Mouse (Mus musculus): ENCODE measurements around the gene Klhl22. TPM values are rescaled to one million over a fixed set of nuclear protein-coding genes. Genes with fewer than 3 reads are reported as not detected.

Klhl22 gene
- total and polyA plus RNA-seq, 3 experiments = not detected

- TF ChIP-seq RCOR1 (conservative IDR thresholded peaks at IDR 0.05; ENCODE audit: low read depth, low read length) (no peak), MAZ (IDR thresholded peaks at IDR 0.05; ENCODE audit: low read depth, low read length) (no peak), SIN3A (IDR thresholded peaks at IDR 0.05; ENCODE audit: low read length) (no peak), NELFE (IDR thresholded peaks at IDR 0.05; ENCODE audit: low read depth, low read length) (no peak), CHD2 (IDR thresholded peaks at IDR 0.05; ENCODE audit: low read length) (no peak), ZMIZ1 (IDR thresholded peaks at IDR 0.05; ENCODE audit: low read depth, low read length) (no peak), TBP (conservative IDR thresholded peaks at IDR 0.05; ENCODE audit: low read depth, low read length) (no peak), TCF12 (IDR thresholded peaks at IDR 0.05; ENCODE audit: low read depth, low read length) (no peak), POLR2AphosphoS2 (IDR thresholded peaks at IDR 0.05; ENCODE audit: low read depth, low read length) (no peak), JUND (conservative IDR thresholded peaks at IDR 0.05; ENCODE audit: low read depth, low read length) (no peak), MAX (IDR thresholded peaks at IDR 0.05; ENCODE audit: low read length) (no peak), USF2 (conservative IDR thresholded peaks at IDR 0.05; ENCODE audit: low read depth, low read length) (no peak), UBTF (IDR thresholded peaks at IDR 0.05; ENCODE audit: low read depth, low read length) (no peak), CHD1 (IDR thresholded peaks at IDR 0.05; ENCODE audit: low read depth, low read length) (no peak), ETS1 (conservative IDR thresholded peaks at IDR 0.05; ENCODE audit: low read depth, low read length) (no peak), RAD21 (IDR thresholded peaks at IDR 0.05; ENCODE audit: low read depth, low read length) (no peak), HCFC1 (IDR thresholded peaks at IDR 0.05; ENCODE audit: low read depth, low read length) (no peak), BHLHE40 (IDR thresholded peaks at IDR 0.05; ENCODE audit: low read depth, low read length) (no peak), NRF1 (IDR thresholded peaks at IDR 0.05; ENCODE audit: low read depth, low read length) (no peak), MYC (IDR thresholded peaks at IDR 0.05; ENCODE audit: low read depth, low read length) (no peak)
- in situ Hi-C loops (cut with MboI; ENCODE audit: low pct_ligation_motif_present, low pct_unique_long_range_greater_than_20kb, low sequenced_read_pairs) = no loop called here
- DNase-seq (ENCODE audit: extremely low read depth) = no peak
- H3K4me1 ChIP-seq (ENCODE audit: control insufficient read depth in 1 of 2, insufficient read depth in 2 of 2) = no peaks in the 10 kb centered on the region
- H3K27me3 ChIP-seq (replicated peaks) = peaks cover 9% of the 10 kb centered on the region
- dilution Hi-C loops (cut with MboI; ENCODE audit: extremely low pct_ligation_motif_present, extremely low pct_unique_long_range_greater_than_20kb, low sequenced_read_pairs) = no loop called here
- no peaks in the 10 kb centered on the region for H3K36me3 ChIP-seq (replicated peaks in 1 of 2; ENCODE audit: control insufficient read depth in 1 of 2, insufficient read depth in 1 of 2, low read length in 1 of 2)
- no peaks in the 10 kb centered on the region for H3K79me2 ChIP-seq (replicated peaks; ENCODE audit: control insufficient read depth, extremely low read depth, insufficient read depth, poor library complexity, severe bottlenecking)
- H3K4me2 ChIP-seq (ENCODE audit: insufficient read depth, low read depth, poor library complexity, severe bottlenecking) = no peak overlapping the region
- peaks cover 11% of the 10 kb centered on the region for H3K9me3 ChIP-seq (replicated peaks; ENCODE audit: low read length)
- no peak overlapping the region for H3K9ac ChIP-seq (ENCODE audit: insufficient read depth, low read depth)
- H3K27ac ChIP-seq (ENCODE audit: insufficient read depth, low read depth) = no peak overlapping the region
- no peak overlapping the region for H3K4me3 ChIP-seq (replicated peaks in 1 of 3; ENCODE audit: low read depth in 2 of 3, low read length in 2 of 3, poor library complexity in 1 of 3)
Observed at GRCm38 (mm10) chr16:17761074-17761473, 1.7 kb downstream of the Klhl22 start.

GRCm38 (mm10) chr16:17764108-17764511 lies 4.7 kb downstream of the Klhl22 start:
- TF ChIP-seq ETS1 (conservative IDR thresholded peaks at IDR 0.05; ENCODE audit: low read depth, low read length) = no peak
- no peak for TF ChIP-seq MAFK (IDR thresholded peaks at IDR 0.05; ENCODE audit: insufficient replicate concordance, low read length)
- TF ChIP-seq MAX (IDR thresholded peaks at IDR 0.05; ENCODE audit: low read length) = no peak
- no peak for TF ChIP-seq SMC3 (IDR thresholded peaks at IDR 0.05; ENCODE audit: low read depth, low read length)
- TF ChIP-seq CTCF (conservative IDR thresholded peaks at IDR 0.05 in 1 of 2, IDR thresholded peaks at IDR 0.05 in 1 of 2; ENCODE audit: low read depth in 2 of 2, low read length in 2 of 2) = no peak
- no peak for TF ChIP-seq USF2 (conservative IDR thresholded peaks at IDR 0.05; ENCODE audit: low read depth, low read length)
- TF ChIP-seq KAT2A (IDR thresholded peaks at IDR 0.05; ENCODE audit: insufficient replicate concordance, low read length) = no peak
- no peak for TF ChIP-seq MXI1 (IDR thresholded peaks at IDR 0.05; ENCODE audit: low read depth, low read length)
- TF ChIP-seq ZC3H11A (IDR thresholded peaks at IDR 0.05; ENCODE audit: low read depth, low read length) = no peak
- Histone ChIP-seq H3K4me2 (ENCODE audit: insufficient read depth, low read depth, poor library complexity, severe bottlenecking) (no peak overlapping the region), H3K4me3 (replicated peaks in 1 of 3; ENCODE audit: low read depth in 2 of 3, low read length in 2 of 3, poor library complexity in 1 of 3) (no peak overlapping the region), H3K9me3 (replicated peaks; ENCODE audit: low read length) (peaks cover 11% of the 10 kb centered on the region), H3K27me3 (replicated peaks) (no peaks in the 10 kb centered on the region), H3K27ac (ENCODE audit: insufficient read depth, low read depth) (no peak overlapping the region), H3K36me3 (replicated peaks in 1 of 2; ENCODE audit: control insufficient read depth in 1 of 2, insufficient read depth in 1 of 2, low read length in 1 of 2) (no peaks in the 10 kb centered on the region), H3K79me2 (replicated peaks; ENCODE audit: control insufficient read depth, extremely low read depth, insufficient read depth, poor library complexity, severe bottlenecking) (no peaks in the 10 kb centered on the region), H3K9ac (ENCODE audit: insufficient read depth, low read depth) (no peak overlapping the region), H3K4me1 (ENCODE audit: control insufficient read depth in 1 of 2, insufficient read depth in 2 of 2) (peaks cover 4 to 6% of the 10 kb centered on the region in 2 experiments; a peak in 2 of 4 replicates)
- no peak for DNase-seq (ENCODE audit: extremely low read depth)
- dilution Hi-C loops (cut with MboI; ENCODE audit: extremely low pct_ligation_motif_present, extremely low pct_unique_long_range_greater_than_20kb, low sequenced_read_pairs) = no loop called here
- in situ Hi-C loops (cut with MboI; ENCODE audit: low pct_ligation_motif_present, low pct_unique_long_range_greater_than_20kb, low sequenced_read_pairs) = no loop called here

Data from CH12.LX (cell line).